Mouse (Mus musculus): ENCODE measurements around the gene 2010315B03Rik.
"Not testable (repeated sequence)": the region's sequence is repeated elsewhere in the genome, so short reads cannot be mapped to it uniquely, and the experiment has no call there.

2010315B03Rik gene

DNA sequence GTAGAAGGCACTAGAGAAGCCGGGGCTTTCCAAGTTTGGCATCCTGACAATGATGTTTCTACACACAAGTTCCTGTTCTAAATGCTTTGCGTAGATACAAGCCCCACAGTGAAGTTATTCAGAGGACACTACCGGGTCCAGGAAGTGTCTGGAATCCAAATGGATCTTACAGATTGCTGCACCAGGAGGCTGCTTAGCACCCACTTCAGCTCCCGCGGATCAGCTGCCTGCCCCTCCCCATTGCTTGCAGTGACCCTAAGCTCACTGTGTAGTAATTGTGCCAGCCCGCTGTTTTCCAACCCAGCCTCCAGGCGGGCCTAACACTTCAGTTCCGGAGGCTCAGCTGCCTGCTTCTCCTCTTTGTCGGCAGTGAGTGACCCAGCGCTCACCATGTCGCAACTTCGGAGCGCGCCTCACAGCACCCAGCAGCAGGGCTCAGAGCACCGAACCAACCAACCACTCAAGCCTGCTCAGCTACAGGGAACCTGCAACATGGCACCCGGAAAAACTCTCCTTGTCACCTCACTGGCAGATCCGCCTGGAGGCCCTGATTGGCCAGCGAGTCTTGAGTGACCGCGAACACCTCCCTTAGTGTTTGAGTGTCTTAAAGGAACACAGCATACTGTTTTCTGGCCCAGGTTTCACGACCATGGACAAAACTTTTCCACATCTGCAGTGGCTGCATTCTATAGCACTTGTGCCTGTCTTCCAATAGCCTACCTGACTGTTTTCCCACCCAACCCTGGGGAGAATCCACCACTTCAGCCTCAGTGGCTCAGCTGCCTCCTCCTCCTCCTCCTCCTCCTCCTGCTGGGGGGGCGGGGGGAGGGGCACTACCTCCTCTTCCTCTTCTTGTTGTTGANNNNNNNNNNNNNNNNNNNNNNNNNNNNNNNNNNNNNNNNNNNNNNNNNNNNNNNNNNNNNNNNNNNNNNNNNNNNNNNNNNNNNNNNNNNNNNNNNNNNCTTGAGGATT lies at the start of gene 2010315B03Rik:
TSS of gene 2010315B03Rik (minus strand) at position 526 of the 972 bp plus-strand sequence.
- peak; percentile 93 for DNase-seq (ENCODE audit: low spot score)

DNA sequence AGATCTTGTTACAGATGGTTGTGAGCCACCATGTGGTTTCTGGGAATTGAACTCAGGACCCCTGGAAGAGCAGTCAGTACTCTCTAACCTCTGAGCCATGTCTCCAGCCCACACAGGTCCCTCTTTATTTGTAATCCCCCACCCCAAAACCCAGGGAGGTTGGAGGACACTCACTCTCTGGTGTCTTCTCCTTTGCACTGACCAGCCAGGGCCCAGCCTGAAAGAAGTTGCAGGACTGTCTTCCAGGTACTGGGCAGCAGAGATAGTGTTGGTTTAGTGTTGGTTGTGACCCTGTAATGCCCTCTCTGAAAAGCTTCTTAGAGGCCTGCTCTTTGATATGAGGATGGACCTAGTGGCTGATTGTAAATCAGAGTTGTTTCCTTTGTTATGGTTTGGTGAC lies 994 bp downstream of the 2010315B03Rik start:
- no peak for DNase-seq (ENCODE audit: low spot score)

DNA sequence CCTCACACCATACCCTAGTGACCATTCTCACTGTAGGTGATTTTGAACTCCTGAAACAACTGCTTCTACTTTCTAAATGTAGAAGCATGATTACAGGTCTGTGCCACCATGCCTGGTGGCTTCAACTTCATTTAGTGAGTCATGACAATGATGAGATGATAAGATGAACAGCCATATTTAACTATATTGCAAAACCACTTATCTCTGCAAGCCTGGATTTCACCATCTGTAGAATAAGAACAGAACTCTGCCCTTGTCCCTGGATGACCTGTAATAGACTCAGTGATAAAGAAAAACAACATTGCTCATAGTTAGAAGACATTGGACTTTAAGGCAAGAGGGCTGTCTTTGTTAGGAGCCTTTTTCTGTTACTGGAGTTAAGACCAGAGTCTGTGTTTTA lies 24.2 kb downstream of the 2010315B03Rik start:
- no peak for DNase-seq (ENCODE audit: low spot score)

DNA sequence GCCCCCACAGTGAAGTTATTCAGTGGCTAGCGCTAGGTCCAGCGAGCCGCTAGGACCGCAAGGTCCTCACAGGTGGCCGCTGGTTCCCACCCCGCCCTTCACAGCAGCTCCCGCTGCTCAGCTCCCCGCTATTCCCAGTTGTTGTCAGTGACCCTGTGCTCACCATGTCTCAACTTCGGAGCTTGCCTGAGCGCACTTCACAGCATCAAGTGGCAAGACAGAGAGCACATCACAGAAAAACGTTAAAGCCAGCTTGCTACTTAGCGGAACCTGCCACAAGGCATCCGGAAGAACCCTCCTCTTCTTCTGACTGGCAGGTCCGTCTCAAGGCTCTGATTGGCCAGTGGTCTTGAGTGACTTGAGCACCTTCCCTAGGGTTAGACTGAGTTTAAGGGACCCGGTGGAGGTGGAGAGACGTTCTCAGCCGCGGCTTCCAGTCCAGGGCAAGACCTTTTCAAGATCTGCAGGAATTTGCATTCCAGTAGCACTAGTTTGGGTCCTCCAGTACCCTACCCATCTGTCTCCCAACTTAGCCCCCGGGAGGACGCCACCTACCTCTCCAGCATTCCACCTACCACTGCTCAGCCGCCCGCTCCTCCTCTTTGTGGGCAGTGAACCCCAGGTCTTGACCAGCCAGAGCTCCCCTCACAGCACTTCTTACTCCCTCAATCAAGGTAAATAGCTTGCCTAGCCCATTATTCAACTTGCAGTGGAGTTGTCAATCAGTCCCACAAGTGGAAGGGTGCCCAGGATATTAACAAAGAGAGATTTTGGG lies 30.4 kb downstream of the 2010315B03Rik start:
- peak; percentile 92 for DNase-seq (ENCODE audit: low spot score)

DNA sequence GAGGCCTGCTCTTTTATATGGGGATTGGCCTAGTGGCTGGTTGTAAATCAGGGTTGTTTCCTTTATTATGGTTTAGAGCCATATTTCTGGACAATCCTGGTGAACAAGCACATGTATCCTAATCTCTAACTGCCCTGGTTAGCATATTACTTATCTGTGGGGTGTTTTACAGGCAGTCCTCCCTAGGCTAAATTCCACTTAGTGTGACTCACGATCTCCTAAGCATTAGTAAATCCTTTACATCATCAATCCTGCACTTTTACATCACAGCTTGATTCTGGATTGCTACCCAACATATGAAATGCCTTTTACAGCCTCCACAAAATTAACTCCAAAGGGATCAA lies 31.1 kb downstream of the 2010315B03Rik start:
- DNase-seq (ENCODE audit: low spot score) = no peak

DNA sequence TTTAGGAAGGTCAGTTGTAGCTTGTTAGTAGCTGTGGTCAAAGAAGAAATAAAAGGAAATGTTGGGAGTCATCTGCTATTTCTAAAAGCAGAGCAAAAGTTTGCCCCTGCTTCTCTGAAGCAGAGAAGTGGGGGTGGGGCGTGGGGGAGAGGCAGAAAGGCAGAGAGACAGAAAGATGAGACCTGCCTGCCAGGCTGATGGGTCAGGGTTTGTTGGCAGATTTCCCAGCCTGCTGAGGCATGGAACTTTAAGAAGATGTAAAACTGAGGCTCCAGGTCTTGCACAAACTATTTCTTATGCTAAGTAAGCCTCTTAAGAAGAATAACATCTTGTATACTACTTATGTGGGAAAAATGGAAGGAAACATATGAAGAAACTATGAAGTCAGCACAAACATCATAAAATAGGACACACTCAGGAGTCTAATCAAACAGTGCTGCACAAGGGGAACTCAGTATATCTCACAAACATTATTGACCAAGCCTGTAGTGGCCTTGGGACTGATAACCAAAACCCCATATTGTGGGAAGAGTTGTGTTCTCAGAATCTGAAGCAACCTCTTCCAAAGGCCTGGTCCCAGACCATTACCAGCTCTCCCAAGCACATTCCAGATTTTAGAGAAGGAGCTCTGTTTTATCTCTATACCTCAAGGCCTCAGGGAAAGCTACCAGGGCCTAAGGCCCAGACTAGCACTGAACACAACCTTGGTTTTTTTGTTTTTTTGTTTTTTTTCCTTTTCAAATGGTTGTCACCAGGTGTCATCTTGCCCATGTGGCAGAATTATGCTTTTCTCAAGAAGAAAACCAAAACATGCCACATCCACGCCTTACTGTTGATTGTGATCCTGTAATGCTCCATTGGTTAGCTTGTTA lies 31.7 kb downstream of the 2010315B03Rik start:
- DNase-seq (ENCODE audit: low spot score) = no peak

DNA sequence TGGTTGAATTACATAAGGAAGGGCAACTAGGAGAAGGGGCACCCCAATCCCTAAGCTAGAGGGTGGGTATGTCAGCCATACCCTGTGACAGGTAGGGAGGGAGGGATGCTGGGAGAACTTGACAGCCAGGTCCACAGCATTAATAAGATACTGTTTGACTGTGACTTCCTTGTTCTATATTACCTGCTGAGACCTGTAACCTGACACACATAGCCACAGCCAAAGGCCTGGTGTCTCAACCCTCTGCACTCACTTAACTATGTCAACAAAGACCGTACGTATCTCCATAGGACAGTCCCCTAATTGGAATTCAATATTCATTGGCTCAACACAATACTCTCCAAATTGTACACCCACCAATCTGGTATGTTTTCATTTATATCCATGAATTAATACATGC lies 33.2 kb downstream of the 2010315B03Rik start:
- DNase-seq (ENCODE audit: low spot score) = no peak

DNA sequence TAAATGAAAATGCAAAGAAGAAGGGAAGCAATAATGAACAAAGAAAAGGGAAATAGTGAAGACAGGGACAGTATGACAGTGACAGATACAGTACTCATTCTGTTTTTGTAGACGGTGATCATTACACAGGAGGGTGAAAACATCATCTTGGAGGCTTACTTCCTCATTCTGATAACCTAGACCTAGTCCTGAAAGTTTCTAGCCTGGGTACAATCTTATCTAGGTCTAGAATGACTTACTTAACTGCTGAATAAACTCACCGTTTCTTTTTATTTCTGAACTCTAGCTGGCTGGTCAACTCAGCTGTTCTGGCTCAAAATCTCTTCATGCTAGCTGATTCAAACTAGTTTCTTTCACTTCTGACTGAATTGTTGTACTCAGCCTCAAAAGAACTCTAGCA lies 37.4 kb downstream of the 2010315B03Rik start:
- no peak for DNase-seq (ENCODE audit: low spot score)

DNA sequence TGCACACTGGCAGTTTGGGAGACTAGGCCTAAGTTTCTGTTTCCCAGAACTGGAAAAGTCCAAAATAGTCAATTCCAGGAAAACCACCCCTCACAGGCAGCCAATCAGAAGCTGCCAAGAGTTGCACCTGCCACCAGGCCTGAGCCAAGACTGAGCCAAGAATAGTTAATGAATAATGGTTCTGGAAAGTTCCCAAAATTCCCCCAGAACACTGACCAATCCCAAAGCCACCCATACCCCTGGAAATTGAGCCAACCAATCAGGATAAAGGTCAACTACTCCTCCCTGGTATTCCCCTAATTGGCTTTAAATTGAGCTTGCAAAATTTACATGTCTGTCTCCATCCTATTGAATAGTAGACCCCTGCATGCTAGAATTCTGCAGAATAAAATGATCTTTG lies 39.3 kb downstream of the 2010315B03Rik start:
- no peak for DNase-seq (ENCODE audit: low spot score)

DNA sequence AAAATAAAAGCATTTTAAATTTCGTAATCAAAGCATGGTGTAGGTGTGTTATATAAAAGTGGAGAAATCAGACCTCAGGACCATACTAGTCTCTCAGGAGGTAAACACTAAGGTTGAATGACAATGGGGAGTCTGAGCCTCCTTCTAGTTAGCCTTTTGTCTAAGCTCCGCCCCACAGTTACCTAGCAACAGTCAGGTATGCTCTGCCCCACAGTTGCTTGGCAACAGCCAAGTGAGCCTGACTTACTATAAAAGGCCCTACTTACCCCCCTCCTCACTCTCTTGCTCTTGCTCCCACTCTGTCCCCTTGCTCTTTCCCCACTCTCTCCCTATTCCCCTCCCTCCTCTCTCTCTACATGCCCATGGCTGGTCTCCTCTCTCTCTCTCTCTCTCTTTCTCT lies 44.6 kb downstream of the 2010315B03Rik start:
- DNase-seq (ENCODE audit: low spot score) = no peak

DNA sequence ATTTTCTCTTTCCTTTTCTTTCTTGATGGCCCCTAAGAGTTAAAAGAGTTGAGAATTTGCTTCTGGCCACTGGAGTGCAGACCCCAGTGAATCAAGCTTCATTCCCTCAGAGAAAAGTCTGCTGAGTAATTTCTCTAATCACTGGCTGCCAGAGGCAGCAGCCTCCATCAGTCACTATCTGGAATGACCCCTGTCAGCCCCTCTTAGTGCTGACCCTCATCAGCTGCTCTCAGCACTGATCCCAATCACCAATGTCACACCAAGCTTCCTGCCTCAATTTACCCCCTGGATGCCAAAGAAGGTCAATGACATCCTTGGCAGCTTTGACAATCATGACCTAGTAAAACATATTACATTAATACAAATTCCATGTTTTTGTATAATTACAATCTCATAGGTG lies 45.0 kb downstream of the 2010315B03Rik start:
- no peak for DNase-seq (ENCODE audit: low spot score)

DNA sequence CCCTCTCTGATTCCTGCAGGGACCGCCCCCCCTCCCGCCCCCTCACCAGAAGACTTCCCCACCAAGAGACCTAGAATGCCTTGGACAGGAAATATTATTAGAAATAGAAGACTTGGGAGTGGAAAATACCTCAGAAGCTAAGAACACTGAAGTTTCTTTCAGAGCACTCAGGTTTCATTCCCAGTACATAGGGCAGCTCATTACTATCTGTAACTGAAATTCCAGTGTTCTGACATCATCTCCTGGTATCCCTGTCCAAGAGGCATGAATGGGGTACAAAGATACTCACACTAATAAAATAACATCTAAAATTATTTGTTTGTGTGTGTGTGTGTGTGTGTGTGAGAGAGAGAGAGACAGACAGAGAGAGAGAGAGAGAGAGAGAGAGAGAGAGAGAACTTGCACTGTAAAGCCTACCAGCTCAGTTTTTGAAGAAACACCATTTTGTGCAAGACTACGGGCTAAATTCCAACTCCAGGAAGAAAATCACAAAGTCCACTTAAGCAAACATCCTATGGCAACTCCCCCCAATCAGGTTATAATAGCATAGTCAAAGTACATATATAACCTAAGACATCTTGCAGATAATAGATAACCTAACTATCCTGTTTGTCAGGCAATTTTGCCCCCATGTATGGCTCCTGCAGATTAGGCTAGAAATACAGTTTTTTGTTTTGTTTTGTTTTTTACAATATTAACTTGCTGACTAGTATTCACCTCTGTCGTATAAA lies 49.3 kb downstream of the 2010315B03Rik start:
- no peak for DNase-seq (ENCODE audit: low spot score)

DNA sequence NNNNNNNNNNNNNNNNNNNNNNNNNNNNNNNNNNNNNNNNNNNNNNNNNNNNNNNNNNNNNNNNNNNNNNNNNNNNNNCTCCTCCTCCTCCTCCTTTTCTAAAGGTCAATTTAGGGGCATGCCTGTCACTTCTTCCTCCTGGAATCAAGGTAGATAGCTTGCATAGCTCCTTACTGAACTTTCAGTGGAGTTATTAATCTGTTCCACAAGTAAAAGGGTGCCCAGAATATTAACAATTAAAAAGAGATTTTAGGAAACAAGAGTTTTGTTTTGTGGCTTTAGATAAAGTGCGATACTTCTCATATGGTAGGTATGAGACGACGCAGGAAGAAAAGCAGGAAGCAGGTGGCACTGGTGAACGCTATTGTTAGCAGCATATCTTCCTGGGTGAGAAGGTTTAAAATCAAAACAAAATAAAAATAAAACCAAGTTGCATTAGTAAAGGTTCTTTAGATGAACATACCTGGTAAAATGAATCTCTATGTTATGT lies 54.4 kb downstream of the 2010315B03Rik start:
- DNase-seq (ENCODE audit: low spot score) = no peak

DNA sequence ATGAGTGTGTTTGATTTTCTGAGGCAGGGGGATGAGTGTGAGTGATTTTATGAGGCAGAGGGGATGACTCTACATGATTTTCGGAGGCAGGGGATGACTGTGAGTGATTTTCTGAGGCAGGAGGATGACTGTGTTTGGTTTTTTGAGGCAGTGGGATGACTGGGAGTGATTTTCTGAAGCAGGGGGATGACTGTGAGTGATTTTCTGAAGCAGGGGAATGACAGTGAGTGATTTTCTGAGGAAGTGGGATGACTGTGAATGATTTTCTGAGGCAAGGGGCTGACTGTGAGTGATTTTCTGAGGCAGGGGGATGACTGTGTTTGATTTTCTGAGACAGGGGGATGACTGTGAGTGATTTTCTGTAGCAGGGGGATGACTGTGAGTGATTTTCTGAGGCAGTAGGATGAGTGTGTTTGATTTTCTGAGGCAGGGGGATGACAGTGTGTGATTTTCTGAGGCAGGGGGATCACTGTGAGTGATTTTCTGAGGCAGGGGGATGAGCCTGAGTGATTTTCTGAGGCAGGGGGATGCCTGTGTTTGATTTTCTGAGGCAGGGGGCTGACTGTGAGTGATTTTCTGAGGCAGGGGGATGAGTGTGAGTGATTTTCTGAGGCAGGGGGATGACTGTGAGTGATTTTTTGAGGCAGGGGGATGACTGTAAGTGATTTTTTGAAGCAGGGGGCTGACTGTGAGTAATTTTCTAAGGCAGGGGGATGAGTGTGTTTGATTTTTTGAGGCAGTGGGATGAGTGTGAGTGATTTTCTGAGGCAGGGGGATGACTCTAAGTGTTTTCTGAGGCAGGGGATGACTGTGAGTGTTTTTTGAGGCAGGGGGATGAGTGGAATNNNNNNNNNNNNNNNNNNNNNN lies 55.1 kb downstream of the 2010315B03Rik start:
- DNase-seq (ENCODE audit: low spot score) = no peak

DNA sequence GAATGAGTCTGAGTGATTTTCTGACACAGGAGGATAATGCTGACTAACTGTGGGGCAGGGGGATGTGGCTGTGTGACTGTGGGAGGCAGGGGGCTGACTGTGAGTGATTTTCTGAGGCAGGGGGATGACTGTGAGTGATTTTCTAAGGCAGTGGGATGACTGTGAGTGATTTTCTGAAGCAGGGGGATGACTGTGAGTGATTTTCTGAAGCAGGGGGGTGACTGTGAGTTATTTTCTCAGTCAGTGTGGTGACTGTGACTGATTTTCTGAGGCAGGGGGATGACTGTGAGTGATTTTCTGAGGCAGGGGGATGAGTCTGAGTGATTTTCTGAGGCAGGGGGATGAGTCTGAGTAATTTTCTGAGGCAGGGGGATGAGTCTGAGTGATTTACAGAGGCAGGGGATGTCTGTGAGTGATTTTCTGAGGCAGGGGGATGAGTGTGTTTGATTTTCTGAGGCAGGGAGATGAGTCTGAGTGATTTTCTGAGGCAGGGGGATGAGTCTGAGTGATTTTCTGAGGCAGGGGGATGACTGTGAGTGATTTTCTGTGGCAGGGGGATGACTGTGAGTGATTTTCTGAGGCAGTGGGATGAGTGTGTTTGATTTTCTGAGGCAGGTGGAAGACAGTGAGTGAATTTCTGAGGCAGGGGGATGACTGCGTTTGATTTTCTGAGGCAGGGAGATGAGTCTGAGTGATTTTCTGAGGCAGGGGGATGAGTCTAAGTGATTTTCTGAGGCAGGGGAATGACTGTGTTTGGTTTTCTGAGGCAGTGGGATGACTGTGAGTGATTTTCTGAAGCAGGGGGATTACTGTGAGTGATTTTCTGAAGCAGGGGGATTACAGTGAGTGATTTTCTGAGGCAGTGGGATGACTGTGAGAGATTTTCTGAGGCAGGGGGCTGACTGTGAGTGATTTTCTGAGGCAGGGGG lies 56.0 kb downstream of the 2010315B03Rik start:
- not testable (repeated sequence) for DNase-seq (ENCODE audit: low spot score)

DNA sequence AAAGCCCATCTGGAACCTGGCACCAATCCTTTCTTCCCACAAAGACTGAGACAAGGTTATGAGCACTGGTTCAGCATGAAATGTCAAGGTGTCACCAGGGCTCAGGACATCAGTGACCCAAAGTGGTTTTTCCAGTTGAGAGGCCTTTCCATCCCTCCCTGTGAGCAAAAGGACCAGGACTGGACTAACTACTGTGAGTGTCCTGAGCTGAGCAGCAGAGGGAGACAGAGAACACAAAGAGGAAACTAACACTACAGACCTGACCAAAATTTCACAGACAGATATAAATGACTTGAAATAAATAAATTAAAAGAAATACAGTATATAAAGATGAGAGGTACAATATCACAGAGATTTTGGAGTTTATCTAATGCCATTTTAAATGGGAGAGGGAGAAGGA lies 61.1 kb downstream of the 2010315B03Rik start:
- DNase-seq (ENCODE audit: low spot score) = no peak
